Mouse (Mus musculus) embryonic facial prominence, embryonic 14.5 days (tissue): ENCODE results near the gene Fras1. TPM values are rescaled to one million over a fixed set of nuclear protein-coding genes. Genes with fewer than 3 reads are reported as not detected.

Experiments
- ATAC-seq: fragments of 200-750 bp; cut with Nextera tagmentation; 2 replicates; pipeline ENCODE4 v1.8.0; 2017; ENCODE audit warnings: low read depth, moderate number of reproducible peaks, moderate TSS enrichment
- DNase-seq: peaks from one replicate; pipeline ENCODE4 v3.0.0-alpha.2; 2015; ENCODE audit warnings: low spot score
- H3K27ac ChIP-seq: fragments of 300-500 bp; sonication (generic); replicated peaks from 2 replicates; pipeline ENCODE4 v1.5.1; 2014; ENCODE audit warnings: low read depth, mild to moderate bottlenecking, low read length, moderate library complexity
- H3K27me3 ChIP-seq: fragments of 300-500 bp; sonication (generic); replicated peaks from 2 replicates; pipeline ENCODE4 v1.6.1; 2014; ENCODE audit warnings: low read length; ENCODE audit not compliant: control insufficient read depth, insufficient read depth
- H3K36me3 ChIP-seq: fragments of 300-500 bp; sonication (generic); 2 replicates; pipeline ENCODE4 v1.6.1; 2014; ENCODE audit warnings: low read length, mixed read lengths; ENCODE audit not compliant: control insufficient read depth, insufficient read depth
- H3K4me1 ChIP-seq: fragments of 300-500 bp; sonication (generic); 2 replicates; pipeline ENCODE4 v1.6.1; 2014; ENCODE audit warnings: antibody characterized with exemption, low read length; ENCODE audit not compliant: control insufficient read depth, insufficient read depth
- H3K4me2 ChIP-seq: fragments of 300-500 bp; sonication (generic); 2 replicates; pipeline ENCODE4 v1.6.1; 2014; ENCODE audit warnings: low read depth, mild to moderate bottlenecking, low read length, moderate library complexity, mixed read lengths
- H3K4me3 ChIP-seq: fragments of 300-500 bp; sonication (generic); 2 replicates; pipeline ENCODE4 v1.5.1; 2014; ENCODE audit warnings: low read depth, mild to moderate bottlenecking, low read length
- H3K9ac ChIP-seq: fragments of 300-500 bp; sonication (generic); 2 replicates; pipeline ENCODE4 v1.6.1; 2014; ENCODE audit warnings: low read depth, mild to moderate bottlenecking, low read length, moderate library complexity, mixed read lengths
- H3K9me3 ChIP-seq: fragments of 300-500 bp; sonication (generic); 2 replicates; pipeline ENCODE4 v1.6.1; 2016; ENCODE audit warnings: low read length; ENCODE audit not compliant: control insufficient read depth
- WGBS: fragments of 180-500 bp; shearing (Covaris S2); extraction: QIAGEN DNeasy Blood & Tissue Kit; methylation state at CpG from one replicate; pipeline ENCODE4 v1.1.7; 2014; 5-methylcytosine and 5-hydroxymethylcytosine counted together
- polyA plus RNA-seq: library from polyadenylated mRNA; unstranded; fragments of >200 nt; fragmentation: Nextera tagmentation; extraction: Ambion mirVana; gene quantifications from 2 replicates; pipeline ENCODE4 v1.2.1, GENCODE M21; 2014

The Fras1 gene
- polyA plus RNA-seq, 1 experiment from 2014 or later: 19.2 TPM

DNA sequence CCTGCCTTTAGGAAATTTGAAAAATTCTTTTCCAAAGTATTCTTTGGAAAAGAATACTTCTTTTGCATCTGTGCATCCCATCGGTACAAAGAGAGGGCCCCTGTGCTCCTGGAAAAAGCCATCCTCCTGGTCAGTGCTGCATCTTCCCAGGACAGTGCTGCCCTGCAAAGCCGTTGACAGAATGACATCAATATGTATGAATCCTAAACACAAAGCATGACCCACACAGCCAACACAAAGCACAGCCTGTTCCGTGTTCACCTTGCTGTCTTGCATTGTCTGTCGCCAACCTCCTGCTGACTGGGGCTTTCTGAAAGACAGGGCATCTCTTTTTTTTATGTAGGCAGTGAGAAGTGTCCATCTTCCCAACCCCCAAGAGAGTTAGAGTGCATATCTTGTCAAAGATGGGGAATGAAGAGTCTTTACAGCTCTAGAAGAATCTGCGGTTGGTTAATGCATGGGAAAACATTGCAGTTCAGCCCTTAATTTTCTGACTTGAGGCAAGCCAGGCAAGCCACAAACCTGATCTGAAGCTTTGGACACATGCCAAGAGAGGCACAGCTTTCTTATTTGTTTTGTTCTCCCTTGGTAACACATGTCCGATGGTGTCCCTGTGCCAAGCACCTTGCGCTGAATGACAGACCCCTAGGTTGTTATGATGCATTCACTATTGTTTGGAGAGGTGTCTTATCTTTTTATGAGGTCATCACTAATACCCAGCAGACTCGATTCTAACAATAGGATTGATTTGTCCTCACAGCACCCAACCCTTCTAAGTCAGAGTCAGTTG is 373.6 kb downstream of the Fras1 start:
- no peaks in the 10 kb centered on the region for H3K9me3 ChIP-seq
- H3K36me3 ChIP-seq: peaks cover 17% of the 10 kb centered on the region; the same call in 1 of the 2 replicates
- DNase-seq: peak; percentile 78
- ATAC-seq: peak; percentile 26; the same call in 1 of the 2 replicates
- no peak overlapping the region for H3K9ac ChIP-seq
- H3K27ac ChIP-seq: no peak overlapping the region
- no peak overlapping the region for H3K4me3 ChIP-seq
- no peak overlapping the region for H3K4me2 ChIP-seq
- 70% methylated on average over 8 of the region's 8 CpGs for WGBS
- no peaks in the 10 kb centered on the region for H3K27me3 ChIP-seq
- H3K4me1 ChIP-seq: no peaks in the 10 kb centered on the region

DNA sequence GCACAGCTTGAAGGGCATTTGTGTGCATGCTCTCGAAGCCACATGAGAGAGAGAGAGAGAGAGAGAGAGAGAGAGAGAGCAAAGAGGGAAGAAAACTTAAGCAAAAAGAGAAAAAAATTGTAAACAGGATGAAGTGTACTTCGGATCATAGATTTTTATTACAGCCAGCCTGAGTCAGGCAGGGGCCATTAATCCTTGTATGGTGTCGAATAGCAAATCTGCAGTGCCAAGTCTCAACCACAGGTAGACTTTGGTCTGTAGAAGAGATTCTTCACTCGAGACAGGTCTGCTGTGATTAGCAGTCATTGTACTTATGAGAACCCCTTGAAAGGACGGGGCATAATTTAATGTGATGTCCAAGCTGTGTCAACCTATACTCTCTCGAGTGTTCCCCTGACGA is 383.9 kb downstream of the Fras1 start:
- no peak for ATAC-seq
- peaks cover 16% of the 10 kb centered on the region; the same call in 1 of the 2 replicates for H3K36me3 ChIP-seq
- 86% methylated on average over 7 of the region's 7 CpGs for WGBS
- no peaks in the 10 kb centered on the region for H3K27me3 ChIP-seq
- no peaks in the 10 kb centered on the region for H3K9me3 ChIP-seq
- no peak overlapping the region for H3K4me3 ChIP-seq
- no peak overlapping the region for H3K4me2 ChIP-seq
- no peak for DNase-seq
- H3K27ac ChIP-seq: no peak overlapping the region
- no peaks in the 10 kb centered on the region for H3K4me1 ChIP-seq
- no peak overlapping the region for H3K9ac ChIP-seq

DNA sequence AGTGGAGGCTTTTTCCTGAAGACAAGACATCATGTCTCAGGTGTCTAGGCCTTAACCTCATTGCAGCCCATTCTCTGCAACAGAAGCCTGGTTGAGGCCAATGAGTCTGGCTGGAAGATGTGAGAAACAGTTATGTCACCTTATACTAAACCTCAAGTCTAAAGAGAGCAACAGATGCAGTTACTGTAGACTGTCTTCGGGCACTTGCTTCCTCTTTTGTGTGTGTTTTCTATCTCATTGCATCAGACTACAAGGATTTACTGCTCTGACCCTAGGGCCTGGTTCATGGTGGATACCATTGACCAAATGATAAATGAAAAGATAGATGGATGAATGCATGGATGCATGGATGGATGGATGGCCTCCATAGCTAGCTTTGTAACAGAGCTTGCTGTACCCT is 388.3 kb downstream of the Fras1 start:
- Histone ChIP-seq H3K4me3 (no peak overlapping the region), H3K27ac (no peak overlapping the region), H3K4me2 (no peak overlapping the region), H3K27me3 (no peaks in the 10 kb centered on the region), H3K36me3 (peaks cover 18% of the 10 kb centered on the region; the same call in 1 of the 2 replicates), H3K9me3 (no peaks in the 10 kb centered on the region), H3K9ac (no peak overlapping the region), H3K4me1 (no peaks in the 10 kb centered on the region)
- no peak for ATAC-seq
- WGBS: 93% methylated on average over 1 of the region's 1 CpGs
- DNase-seq: no peak

DNA sequence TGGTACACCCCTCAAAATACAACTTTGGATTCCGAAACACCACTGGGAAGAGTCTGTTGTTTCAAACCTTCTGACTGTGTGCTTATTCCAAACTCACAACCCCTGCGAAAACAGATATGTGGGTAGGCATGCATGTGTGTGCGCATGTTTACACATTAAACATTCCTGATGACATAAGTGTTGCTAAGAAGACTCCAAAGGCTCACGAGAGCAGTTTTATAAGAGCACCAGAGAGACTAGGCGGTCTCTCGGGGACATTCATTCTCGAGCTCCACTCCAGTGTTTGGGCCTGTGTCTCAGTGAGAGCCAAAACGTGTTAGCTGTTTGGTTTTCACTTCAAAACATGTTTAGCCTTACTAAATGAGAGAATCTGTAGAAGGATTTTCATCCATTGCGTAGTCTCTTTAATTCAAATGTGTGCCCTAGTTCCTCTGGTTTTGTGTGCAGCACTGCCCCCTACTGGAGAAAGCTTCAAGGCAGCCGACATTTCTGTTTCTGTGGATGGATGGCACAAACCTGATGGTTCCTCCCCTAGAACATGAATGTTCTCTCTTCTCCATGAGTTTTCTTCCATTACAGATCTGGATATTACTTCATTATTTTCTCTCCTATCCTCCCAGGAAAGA is 395.2 kb downstream of the Fras1 start:
- Histone ChIP-seq H3K9me3 (no peaks in the 10 kb centered on the region), H3K27me3 (no peaks in the 10 kb centered on the region), H3K4me1 (no peaks in the 10 kb centered on the region), H3K36me3 (no peaks in the 10 kb centered on the region), H3K27ac (no peak overlapping the region), H3K9ac (no peak overlapping the region), H3K4me2 (no peak overlapping the region), H3K4me3 (no peak overlapping the region)
- WGBS: 61% methylated on average over 10 of the region's 10 CpGs
- ATAC-seq: peak; percentile 18; the same call in 1 of the 2 replicates
- peak; percentile 81 for DNase-seq

DNA sequence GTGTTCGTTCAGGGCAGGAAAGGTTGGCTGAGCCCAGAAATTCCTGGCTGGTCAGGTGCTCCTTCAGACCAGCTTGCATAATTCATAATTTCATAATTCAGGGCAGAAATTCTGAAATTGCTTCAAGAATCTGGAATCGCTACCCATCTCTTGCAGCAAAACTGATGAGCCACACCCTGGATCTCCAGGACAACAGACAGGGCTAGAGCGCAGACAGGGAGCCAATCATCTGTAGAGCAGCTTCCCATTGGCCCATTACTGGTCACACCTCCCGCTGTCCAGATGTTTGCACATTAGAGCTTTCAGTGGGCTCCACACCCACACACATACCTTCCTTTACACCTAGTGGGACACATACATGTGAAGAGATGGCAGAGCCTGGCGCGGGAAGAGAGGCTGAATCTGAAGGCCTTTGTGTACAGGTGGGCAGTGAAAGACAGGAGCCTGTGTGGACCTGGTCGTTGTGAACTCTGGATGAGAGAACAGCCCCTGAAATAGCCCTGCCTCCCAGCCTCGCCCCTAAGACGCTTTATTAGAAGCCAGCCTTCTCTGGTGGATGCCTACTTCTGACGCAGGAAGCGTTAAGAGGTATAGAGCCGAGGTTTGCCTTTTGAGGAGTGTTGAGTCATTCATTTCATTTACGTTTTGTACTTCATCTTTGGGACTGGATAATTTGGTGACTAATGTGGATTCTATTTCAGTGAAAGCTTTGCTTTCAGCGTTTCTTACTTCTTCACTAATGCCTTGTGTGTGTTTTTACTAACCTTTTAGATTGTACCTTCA is 409.9 kb downstream of the Fras1 start:
- no peak for ATAC-seq
- no peak overlapping the region for H3K9ac ChIP-seq
- H3K4me1 ChIP-seq: no peaks in the 10 kb centered on the region
- peaks cover 13% of the 10 kb centered on the region for H3K36me3 ChIP-seq
- 80% methylated on average over 14 of the region's 14 CpGs for WGBS
- no peak overlapping the region for H3K4me2 ChIP-seq
- H3K9me3 ChIP-seq: no peaks in the 10 kb centered on the region
- no peak overlapping the region for H3K4me3 ChIP-seq
- H3K27me3 ChIP-seq: no peaks in the 10 kb centered on the region
- no peak overlapping the region for H3K27ac ChIP-seq
- DNase-seq: no peak

DNA sequence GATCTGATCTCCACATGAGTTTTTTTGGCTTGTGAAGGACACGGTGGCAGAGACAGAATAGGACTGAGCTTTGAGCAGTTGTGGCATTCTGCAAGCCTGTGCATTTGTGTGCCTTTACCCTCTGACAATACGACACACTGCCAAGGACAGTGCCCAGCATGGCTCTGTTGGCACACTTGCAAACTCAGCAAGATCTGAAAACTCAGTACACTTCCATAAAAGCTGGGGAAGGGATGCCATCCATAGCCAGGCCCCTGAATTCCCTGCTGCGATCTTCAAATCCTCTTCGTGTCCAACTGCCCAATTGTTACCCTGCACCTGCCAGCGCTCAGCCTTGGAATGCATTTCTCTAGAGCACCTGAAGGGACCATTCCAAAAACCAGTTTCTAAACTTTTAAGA is 411.3 kb downstream of the Fras1 start:
- H3K27ac ChIP-seq: no peak overlapping the region
- DNase-seq: no peak
- H3K36me3 ChIP-seq: peaks cover 8% of the 10 kb centered on the region; the same call in 1 of the 2 replicates
- H3K9me3 ChIP-seq: no peaks in the 10 kb centered on the region
- no peaks in the 10 kb centered on the region for H3K4me1 ChIP-seq
- H3K4me2 ChIP-seq: no peak overlapping the region
- WGBS: 87% methylated on average over 5 of the region's 5 CpGs
- ATAC-seq: no peak
- no peaks in the 10 kb centered on the region for H3K27me3 ChIP-seq
- H3K4me3 ChIP-seq: no peak overlapping the region
- no peak overlapping the region for H3K9ac ChIP-seq

DNA sequence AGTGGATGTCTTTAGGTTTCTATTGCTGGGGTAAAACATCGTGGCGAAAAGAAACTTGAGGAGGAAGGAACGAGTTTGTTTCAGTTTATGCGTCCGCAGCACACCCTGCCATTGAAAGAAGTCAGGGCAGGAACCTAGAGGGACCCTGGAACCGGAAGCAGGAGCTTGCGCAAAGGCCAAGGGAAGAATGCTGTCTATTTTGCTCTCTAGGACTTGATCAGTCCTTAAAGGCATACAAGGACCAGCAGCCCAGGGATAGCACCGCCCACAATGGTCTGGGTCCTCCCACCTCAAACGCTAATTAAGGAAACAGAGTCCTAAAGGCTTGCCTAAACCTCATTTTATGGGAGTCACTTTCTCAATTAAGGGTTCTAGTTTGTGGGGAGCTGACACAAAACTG is 418.7 kb downstream of the Fras1 start:
- 57% methylated on average over 9 of the region's 9 CpGs for WGBS
- no peaks in the 10 kb centered on the region for H3K9me3 ChIP-seq
- DNase-seq (no peak), ATAC-seq (no peak)
- H3K27me3 ChIP-seq: no peaks in the 10 kb centered on the region
- no peak overlapping the region for H3K4me3 ChIP-seq
- H3K4me1 ChIP-seq: peaks cover 14% of the 10 kb centered on the region
- peak overlapping the region; percentile 85; the same call in 1 of the 2 replicates for H3K4me2 ChIP-seq
- no peaks in the 10 kb centered on the region for H3K36me3 ChIP-seq
- H3K27ac ChIP-seq: no peak overlapping the region
- H3K9ac ChIP-seq: no peak overlapping the region

DNA sequence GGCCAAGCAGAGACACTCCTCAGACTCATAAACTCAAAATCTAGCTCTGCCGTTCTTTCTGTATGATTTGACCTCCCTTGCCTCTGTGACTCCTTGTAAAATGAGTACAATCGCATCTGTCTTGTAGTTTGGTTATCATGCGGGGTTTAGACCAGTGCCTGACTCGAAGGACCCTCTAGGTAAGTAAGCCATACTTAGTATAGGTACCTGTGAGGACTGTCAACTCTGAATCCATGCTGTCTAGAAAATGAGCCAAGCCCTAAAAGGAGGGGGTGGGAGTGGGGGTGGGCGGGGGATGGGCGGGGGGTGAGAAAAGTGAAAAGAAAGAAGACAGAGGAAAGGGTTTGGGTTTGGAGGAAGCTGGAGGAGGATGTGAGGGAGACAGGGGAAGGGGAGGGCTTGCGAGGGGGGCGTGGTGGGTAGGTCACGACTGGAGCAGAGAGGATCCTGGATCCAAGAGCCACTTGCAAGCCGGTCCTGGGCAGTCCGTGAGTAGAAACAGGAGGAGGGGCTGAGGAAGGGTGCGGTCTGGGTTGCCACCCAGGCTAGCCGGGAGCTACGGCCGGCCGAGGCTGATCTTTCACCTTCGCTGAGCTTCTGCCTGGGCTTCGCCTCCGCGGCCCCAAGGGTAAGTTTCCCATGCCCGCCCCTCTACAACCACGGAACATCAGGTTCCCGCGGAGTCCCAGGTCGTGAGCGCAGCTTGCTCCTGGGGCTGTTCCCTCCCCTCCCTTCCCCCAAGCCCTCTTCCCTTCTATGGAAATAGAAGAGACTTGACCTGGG is 419.4 kb downstream of the Fras1 start, which contains the start of gene Anxa3:
Gene Anxa3 (plus strand): TSS at position 404 of the 783 bp plus-strand sequence.
- 12% methylated on average over 21 of the region's 26 CpGs for WGBS
- Histone ChIP-seq H3K27ac (peak within 1 kb of the TSS; percentile 36; the same call in 1 of the 2 replicates), H3K36me3 (no peaks in the 10 kb centered on the region), H3K9ac (peak within 1 kb of the TSS; percentile 64), H3K27me3 (no peaks in the 10 kb centered on the region), H3K4me3 (peak within 1 kb of the TSS; percentile 45), H3K4me2 (peak within 1 kb of the TSS; percentile 85), H3K9me3 (no peaks in the 10 kb centered on the region), H3K4me1 (peaks cover 14% of the 10 kb centered on the region)
- peak; percentile 55 for DNase-seq
- ATAC-seq: peak; percentile 80
